Mouse (Mus musculus) kidney, adult 8-10 months (tissue): ENCODE data around the gene Mrrf.

ENCODE experiments used
- DNase-seq, 2 experiments: peaks; one replicate each; pipeline ENCODE4 v3.0.0; 2022

Gene Mrrf

DNA sequence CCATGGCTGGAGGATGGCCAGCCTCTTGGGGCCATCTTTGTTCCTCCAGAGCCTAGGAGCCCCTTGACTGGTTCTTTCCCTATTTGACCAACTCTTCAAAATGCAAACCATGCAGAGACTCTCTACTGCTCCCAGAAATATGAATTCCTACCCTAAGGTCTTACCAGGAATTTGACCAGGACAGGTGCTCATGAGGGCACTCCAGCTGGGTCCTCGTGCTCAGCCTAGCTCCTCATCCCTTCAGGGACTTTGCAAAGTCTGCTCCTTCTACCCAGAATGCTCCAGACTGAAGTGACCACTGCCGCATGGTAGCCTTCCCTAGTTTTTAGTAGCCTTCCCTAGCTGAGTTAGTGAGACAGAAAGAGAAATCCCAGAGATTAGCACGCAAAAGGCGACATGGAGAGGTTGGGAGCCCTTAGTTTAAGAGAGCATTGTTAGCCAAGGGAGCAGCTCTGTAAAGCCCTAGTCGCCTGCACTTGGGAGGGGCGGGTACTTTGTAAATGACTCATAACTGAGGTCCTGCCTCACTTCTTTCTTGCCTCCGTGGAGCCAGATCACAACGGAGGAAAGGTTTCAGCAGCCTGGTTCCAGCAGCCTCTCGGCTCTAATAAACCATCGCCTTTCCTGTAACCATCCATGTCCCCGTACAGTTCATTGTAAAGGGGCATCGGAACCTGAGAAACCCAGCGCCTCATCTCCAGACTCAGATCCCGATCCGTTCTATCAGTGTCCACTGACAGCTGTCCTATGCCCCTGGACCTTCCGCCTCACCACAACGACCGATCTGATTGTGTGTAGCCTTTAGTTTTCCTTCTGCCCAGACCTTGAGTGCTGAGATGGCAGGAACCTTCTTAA lies 65.8 kb downstream of the Mrrf start:
- DNase-seq = no peak

DNA sequence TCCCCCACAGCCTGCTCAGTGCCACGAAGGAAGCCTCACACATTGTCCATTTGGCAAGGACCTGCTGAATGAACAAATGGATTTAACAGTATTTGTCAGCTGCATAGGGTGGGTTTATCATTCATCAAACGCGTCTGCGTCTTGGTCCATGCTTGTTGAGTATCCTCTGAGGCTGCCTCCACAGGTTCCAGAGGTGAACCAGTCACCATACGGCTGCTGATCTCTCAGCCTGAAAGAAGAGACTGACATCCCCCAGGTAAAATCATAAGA lies 66.4 kb downstream of the Mrrf start:
- no peak for DNase-seq

DNA sequence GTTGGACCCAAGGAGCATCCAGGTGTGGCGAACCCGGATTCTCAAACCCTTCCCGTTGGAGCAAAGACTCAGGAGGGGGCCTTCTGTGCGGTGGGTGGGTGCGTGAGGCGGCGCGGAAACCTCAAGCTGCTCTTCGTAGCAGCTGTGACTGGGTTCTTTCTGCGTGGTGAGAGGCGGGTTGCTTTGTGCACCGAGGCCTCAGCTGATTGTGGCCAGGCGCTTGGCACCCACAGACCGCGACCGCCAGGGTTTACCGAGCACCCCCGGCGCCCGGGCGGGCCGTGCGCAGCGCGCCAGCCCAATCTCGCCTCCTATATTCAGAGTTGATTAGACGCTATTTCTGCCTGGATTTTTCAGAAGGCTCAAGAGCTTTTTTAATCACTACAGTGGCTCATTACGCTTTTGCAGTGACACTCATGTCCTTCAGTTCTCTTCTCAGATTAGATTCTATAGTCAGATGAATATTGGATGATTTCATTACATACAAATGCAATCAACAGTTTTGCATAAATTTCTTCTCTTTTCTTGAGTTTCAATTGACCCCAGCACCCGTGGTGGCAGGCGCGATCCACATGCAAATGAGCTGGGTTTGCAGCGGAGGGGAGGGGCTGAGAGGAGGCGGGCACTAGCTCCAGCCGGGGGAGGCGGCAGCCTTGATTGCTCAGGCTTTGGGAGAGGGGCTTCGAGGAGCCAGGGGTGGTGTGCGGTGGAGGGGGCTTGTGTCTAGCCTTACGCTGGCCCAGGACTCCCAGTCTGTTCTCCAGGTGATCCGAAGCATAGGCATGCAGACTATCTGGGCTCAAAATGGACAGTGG lies 67.0 kb downstream of the Mrrf start:
- no peak for DNase-seq

DNA sequence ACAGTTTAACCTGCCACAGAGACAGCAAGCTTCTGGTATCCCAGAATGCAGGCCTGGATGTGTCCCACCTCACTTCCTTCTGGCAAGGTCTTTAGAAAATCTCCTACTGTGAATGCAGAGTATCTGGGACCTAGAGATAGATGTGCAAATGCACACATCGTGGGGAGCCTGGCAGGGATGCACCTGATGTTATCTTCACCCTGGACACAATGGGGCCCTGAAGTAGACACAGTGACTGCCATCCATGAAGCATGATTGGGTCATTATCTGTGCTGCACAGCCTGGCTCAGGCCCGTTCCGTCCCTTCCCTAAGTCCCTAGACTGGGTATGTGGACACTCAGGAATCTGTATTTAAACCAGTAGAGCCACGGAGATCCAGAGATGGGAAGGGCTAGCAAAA lies 68.4 kb downstream of the Mrrf start:
- no peak for DNase-seq

DNA sequence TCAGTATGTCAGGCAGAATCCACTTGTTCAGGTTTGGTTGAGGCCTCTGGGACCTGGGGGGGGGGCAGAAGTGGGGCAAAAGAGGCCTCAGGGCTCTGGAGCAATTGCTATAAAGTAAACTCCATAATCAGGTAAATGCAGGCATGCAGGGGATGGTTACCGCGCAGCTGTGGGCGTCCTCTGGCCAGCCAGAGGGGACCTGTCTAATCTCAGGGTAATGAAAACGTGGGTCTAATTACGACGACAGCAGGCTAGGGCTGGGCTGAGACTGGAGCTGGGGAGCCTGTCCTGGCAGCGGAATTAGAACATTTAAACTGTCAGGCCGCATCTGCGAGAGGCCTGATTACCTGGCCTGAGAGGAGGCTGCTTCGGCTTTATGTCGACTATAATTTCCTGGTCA lies 70.9 kb downstream of the Mrrf start:
- DNase-seq = no peak

DNA sequence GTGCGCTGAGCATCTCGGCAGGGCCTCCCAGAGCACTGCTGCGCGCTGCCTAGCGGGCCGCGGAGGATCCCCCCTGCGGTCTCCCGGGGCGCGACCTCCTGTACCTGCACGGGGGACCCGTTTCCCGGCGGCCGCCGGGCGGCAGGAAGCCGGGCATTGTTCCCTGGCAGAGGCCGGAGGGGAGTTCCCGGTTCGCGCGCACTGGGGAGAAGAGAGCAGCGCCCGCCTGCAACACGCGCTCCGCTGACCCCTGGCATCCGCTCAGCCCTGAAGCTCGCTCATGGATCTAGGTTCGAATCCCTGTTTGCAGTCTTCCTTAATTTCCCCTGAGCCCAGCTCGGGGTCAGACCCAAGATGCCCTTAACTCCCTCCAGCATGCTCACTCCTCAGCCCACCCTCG lies 74.6 kb downstream of the Mrrf start:
- no peak for DNase-seq

DNA sequence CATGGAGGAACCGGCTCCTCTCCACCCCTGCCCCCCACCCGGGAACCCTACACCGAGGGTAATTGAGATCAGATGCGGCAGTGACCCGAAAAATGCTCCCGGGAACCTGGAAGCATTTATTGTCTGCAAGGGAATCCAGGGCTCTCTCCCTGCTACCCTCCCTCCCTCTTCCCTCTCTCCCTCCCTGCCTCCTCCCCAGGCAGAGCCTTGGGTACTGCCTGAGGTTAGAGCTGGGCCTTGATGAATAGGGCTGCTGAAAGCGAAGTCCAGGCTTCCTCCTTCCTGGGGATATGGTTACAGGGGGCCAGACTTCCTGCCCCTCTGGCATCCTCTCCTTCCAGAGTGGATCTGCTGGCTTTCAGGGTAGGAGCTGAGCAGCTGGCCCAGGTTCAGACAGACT lies 75.6 kb downstream of the Mrrf start:
- no peak for DNase-seq

DNA sequence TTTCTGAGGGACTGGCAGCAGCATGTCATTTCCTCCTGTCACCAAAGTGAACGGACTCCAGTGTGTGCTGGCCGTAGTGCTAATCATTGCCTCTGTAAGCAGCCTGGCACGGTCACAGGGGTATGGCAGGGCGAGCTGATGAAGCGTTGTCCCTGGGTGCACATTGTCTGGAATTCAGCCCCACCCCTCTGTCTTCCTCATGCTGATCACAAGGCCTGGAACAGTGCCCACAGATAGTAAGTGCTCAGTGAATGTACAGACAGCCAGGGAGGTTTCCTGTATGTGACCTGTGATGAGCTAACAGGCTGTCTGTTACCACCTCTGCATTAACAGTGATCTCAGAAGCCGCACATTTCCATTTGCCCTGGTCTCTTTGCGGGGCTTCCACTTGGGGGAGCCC lies 76.9 kb downstream of the Mrrf start:
- DNase-seq = no peak

DNA sequence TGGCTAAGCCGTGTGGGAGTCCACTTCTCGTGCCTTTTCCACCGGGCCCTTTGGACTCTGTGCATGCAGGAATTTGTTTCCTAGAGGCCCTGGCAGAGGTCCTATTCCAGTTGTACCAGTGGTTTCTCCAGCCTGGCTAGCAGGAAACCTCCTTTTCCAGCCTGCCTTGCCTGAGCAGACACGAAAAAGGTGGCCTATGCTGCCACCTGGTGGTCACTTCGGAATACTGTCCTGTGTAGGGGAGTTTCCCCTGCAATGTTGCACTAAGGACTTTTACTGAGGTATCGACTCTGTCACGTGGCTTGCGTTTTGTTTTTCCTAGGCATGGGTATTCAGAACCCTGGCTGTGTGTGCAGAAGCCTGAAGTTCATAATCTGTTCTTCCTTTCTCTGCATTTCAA lies 77.8 kb downstream of the Mrrf start:
- DNase-seq = peak; percentile 86 to 90

DNA sequence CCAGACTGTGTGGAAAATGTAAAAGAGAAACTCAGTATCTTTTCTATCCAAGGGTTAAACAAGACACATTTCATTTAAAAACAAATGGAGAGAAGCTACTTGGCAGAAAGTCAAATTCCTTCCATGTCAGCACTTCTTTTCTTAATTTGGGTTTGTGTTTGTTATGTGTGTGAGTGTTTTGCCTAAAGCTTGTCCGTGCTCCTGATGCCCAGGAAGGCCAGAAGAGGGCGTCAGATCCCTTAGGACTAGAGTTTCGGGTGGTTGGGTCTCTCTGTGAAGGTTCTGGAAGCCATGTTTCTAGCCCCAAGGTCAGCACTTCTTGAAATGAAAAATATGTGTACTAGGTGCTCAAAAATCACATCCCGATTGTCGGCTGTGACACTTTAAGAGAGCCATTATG lies 78.2 kb downstream of the Mrrf start:
- no peak for DNase-seq

DNA sequence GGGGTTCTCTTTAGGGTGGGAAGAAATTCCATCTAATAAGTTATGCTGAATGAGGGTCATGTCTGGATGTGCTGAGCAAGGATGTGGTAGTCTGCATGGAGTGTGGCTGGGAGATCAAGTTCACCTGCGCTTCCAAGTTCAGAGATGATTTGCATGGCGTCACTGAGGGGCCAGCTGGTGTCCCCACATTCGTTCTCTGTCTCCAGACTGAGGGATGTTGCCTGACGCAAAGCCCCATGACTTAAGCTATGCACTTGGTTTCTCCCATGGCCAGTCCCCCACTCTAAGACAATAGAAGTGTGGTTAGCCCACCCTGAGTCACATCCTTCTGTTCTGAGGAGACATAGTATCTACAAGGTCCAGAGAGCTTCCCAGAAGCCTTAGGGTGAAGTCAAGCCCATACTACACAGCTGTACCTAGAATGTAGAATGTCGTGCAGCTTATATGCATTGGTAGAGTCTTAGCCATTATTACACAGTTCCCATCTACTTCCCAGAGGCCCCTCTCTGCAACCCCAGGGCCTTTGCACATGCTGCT lies 79.1 kb downstream of the Mrrf start:
- DNase-seq = no peak

DNA sequence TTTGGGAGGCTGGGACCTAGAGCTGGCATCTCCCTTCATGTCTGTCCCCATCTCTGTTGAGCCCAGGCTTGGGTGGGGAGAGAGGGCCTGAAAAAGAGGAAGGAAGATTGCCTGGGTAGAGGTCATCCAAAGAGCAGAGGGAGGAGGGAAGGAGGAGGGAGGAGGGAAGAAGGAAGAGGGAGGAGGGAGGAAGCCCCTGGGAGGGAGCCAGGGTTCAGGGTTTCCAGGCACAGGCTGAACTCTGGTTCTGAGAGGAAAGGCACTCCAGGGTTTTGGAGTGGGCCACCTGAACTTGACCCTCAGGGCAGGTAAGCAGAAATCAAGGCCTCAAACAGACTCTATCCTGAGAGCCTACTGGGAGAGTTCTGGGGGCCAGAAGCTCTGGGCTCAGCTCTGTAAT lies 80.4 kb downstream of the Mrrf start:
- no peak for DNase-seq

DNA sequence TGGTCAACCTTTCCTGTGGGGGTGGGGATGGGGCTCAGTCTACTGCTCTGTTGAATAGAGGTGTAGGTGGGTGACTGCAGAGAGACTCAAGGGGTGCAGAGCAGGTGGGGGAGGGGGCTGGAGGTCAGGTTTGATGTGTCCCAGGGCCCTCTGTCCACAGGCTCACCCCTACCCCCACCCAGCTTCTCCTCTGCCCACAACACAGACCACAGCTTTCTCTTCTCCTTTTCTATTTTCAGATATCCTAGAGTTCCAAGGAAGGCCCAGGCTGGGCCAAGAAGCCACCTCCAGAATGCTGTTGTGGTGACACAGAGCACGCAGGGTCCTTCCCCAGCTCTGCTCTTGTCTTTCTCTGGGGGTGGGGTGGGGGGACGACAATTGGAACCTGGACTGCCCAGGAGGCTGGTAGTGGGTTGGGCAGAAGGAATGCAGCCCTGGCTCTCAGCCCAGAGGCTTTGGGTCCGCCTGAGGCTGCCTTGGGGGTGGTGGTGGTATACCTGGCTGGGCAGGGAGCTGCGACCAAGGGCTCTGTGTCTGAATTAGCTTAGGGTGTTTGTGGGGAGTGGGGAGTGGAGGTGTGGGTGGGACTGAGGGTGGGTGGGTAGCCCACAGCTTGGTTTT lies 80.9 kb downstream of the Mrrf start:
- peak in 1 of 2 experiments; percentile 49 for DNase-seq

DNA sequence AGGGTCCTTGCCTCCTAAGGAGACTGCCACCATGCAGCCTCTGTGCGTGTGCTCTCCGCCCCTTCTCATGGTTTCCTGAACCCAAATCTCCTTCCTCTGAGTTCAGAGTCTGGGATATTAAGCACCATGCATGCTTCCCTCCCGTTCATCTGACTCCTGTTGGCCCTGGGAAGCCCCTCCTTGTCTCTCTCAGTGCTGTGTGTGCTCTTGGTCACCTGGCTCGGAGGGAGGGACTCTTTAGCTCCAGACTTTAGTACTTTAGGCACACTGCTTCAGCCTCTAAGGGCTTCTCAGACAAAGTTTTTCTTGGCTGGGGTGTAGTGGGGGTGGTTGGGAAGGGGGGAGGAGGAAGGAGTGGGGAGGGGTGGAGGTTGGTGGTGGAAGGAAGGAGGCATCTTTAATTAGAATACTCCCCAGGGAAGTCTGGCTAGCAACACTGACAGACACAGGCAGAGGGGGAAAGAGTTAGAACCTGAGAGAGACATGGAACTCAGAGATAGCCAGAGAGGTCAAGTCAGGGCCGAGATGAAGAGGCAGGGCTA lies 81.6 kb downstream of the Mrrf start:
- no peak for DNase-seq

DNA sequence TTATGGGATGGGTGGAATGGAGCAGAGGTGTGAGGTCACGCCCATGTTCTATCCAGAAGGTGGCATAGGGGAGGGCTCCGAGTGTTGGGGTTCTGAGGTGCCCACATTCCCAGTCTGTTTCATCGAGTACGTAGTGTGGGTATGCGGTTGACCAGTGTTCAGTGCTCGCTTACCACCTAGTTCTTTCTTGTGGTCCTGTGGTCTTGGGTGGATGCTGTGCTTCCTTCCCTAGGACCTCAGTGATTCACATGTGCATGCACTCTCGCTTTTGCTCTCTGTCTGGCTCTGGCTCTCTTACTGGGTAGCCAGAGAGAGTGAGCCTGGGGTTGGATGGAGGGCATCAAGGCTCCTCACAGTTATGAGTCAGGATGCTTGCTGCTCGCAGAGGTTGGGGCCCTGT lies 83.9 kb downstream of the Mrrf start:
- DNase-seq = no peak

DNA sequence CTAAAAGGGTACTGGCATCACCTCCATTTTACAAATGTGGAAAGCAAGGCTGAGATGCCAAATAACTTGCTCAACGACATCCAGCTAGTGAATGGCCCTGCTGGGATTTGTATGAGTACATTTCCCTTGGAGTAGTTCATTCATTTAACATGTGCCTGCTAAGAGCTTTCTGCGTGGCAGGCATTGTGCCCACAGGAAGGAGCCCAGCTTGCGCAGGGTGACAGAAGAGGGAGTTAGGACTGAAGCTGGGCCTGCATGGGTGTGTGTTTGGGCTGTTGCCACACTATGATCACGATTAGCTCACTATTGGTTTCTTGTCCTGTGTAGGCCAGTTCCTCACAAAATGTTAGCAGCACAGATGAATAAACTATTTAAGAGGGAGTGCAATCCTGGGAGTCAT lies 84.7 kb downstream of the Mrrf start:
- no peak for DNase-seq

DNA sequence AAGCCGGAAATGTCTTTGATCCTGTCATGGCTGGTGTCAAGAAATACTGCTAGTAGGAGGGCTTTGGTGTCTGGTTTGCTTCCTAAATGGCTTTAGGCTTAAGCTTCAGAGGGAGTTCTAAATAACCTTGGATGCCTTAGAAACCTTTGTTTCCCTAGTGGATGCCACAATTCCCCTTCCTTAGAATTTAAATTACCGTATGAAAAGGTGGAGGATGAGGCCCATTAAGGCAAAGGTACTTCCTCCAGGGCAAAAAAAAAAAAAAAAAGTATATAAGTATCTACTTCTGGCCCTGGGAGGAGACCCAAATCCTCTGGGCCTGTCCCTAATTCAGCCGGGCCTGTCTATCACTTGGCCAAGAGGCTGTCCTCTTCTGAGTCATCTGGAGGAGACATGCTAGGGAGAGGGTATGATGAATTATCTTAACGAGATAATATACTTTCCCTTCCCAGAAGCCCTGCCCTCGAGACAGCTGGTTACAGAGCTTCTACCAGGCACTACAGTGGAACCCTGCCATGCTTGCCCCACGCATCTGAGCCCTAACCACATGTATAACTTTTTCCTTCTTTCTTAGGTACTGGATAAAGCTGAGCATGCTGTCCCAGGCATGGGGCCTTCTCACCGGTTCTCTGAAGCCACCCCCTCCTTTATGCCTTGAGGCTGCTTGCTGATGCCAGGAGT lies 86.1 kb downstream of the Mrrf start:
- no peak for DNase-seq

DNA sequence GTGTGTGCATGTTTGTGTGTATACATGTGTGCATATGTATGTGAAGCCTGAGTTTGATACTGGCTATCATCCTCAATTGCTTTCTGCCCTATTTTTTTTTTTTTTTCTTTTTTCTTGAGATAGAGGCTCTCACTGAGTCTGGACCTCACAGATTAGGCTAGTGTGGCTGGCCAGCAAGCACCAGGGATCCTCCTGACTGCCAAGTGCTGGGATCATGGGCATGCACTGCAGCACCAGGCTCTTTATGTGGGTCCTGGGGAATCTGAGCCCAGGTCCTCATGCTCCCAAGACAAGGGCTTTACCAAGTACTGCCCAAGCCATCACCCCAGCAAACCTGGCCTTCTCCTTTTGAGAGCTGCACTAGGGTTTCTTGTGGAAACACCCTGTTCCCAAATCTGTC lies 87.2 kb downstream of the Mrrf start:
- DNase-seq = no peak

DNA sequence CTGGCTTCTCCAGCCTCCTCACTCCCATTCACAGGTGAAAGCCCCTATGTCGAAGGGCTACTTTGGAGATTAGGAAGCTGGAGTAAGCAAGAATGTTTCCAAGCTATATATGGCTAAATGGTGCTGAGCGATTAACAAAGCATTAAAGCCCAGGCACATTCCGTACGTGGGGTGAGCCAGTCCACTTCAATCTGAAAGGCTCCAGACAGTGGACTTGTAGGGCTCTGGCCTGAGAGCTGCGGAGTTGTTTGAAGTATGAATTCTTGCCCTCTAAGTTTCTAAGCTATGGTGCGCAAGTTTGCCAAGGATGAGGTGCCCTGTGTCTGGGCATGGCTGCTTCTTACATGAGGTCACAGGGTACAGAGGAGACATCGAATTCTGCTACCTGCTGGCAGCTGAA lies 88.0 kb downstream of the Mrrf start:
- no peak for DNase-seq

DNA sequence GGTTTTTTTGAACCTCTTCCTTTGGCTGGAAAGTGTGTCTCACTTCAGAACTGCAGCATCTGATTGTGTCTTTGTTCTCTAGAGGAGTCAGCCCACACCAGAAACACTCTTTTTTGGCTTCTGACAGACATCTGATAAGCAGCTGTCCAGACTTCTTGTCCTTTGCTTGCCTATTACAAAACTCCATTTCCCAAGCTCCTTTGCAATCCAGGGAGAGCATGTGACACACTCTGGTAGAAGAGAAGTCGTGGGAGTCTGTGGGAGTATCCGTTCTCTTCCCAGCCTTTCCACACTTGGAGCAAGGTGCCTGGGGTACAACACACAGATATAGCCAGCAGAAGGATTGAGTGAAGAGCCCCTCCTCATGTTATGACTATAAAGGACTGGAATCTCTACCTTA lies 88.4 kb downstream of the Mrrf start:
- no peak for DNase-seq

DNA sequence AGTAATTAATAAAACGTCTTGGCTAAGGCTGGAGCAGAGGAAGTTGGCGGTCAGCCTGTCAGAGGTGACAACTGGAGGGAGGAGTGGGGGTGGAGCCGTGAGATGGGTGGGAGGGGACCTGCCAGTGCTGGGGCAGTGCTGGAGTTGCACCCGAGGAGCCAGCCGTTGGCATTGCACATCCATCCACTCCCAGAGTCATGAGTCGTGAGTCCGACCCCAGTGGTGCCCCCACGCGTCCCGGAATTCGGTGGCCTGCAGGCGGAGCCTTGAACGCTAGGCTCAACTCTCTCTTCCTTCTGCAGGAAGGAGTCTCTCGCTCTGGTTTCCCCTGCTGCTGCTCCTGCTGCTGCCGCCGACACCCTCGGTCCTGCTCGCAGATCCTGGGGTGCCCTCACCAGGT lies 94.2 kb downstream of the Mrrf start, which contains the start of gene Ptgs1:
Ptgs1 (plus strand) TSS at position 61 of the 400 bp plus-strand sequence.
- peak; percentile 57 to 61 for DNase-seq

DNA sequence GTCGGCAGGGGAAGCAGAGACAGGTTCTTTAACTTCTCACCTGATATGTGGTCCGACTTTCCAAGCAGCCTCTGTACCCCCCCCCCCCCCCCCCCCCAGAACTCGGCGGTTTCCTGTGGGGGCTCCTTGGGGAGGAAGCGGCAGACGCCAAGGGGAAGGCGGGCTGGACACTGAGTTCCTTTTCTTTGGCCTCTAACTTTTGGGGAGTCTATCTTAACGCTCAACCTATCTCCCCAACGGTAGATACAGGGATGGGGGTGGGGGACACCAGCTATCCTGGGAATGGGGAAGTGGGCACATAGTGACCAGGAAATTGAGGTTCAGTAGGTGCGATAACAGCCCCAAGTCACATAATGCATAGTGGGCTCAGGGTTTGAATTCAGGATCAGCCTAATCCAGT lies 94.8 kb downstream of the Mrrf start:
- DNase-seq = no peak
